Mouse (Mus musculus): ENCODE data around the gene Sppl2a.
"Not testable (repeated sequence)": the region's sequence is repeated elsewhere in the genome, so short reads cannot be mapped to it uniquely, and the experiment has no call there.

Sppl2a gene

DNA sequence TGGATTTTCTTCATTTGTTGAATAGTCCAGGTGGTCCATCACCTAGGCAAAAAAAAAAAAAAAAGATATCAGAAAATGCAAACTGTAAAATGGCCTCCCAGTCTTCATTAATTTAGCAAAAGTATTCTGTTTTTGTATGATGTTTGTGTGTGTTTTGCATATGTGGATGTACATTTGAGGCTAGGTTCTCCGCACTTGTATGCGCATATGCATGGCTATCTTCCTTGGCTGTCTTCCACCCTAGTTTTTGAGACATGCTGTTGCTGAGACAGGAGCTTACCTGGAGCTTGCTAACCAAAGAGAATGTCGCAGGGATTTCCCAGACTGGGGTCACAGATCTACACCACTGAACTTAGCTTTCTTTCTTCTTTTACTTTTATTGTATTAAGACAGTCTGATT, 38.8 kb downstream of the Sppl2a start:
- DNase-seq (ENCODE audit: low spot score): no peak

DNA sequence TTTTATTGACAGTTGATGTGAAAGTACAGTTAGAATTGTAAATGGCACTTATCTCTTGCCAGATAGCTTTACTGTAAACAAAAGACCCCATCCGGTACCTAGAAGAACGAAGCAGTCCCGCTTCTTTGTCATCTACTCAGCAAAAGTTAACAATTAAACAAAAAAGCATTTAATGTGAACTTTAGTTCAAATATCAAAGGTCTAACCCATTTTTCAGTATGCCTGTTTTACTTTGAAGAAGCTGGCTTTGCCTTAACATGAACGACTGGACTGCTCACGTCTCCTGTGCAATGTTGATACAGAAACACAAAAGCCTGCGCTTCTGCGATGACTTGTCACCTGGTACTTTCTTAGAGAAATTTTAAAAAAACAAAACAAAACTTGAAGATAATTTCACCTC, 40.7 kb downstream of the Sppl2a start:
- no peak for DNase-seq (ENCODE audit: low spot score)

DNA sequence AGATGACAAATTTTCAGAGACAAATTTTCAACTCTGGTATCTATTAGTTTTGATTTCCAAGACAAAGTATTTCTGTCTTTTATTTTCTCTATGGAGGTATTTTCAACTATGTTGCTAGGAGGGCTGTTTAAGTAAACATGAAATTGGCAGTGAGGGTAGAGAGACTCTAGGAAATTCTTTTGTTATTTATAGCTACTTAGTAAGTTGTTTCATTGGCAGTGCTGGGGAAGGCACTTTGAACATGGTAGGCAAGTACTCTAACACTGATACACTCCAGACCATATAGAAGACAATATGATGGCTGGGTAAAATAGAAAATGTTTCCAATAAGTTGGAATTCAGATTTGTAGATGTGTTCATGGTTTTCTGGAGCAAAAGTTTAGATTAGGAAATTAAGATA, 41.3 kb downstream of the Sppl2a start:
- no peak for DNase-seq (ENCODE audit: low spot score)

DNA sequence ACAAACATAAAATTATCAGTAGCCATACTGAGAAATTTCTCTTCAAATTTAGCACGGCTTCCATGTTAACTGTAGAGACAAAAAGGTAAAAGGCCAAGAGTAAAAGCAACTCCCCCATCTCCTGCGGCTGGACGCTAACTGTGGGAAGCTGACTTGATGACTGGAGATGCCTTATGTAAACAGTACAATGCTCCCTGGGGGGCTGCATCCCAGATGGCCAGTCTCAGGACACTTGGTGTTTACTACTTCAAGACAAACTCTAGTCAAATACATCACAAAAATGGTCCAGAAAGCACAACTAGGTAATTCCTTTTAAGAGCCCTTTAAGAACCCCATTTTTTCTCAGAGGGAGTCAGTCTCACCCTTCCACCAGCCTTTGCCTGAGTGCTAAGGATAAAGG, 45.9 kb downstream of the Sppl2a start:
- no peak for DNase-seq (ENCODE audit: low spot score)

DNA sequence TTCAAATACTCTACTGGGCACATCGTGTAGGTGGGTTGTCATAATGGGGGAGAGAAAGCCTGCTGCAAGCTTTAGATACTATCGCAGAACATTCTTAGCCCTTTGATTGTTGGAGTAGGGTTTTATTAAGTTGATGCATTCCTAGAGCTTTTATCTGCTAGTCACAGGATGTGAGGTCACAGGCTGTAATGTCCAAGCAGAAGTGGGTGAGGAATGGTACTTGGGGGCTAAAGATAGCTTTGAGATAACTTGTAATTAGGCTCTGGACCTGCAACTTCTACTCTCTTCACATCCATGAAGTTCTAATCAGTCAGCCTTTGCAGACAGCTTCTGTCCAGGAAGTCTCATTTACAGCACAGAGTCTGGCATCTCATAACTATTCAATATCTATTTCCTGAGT, 47.2 kb downstream of the Sppl2a start:
- no peak for DNase-seq (ENCODE audit: low spot score)

DNA sequence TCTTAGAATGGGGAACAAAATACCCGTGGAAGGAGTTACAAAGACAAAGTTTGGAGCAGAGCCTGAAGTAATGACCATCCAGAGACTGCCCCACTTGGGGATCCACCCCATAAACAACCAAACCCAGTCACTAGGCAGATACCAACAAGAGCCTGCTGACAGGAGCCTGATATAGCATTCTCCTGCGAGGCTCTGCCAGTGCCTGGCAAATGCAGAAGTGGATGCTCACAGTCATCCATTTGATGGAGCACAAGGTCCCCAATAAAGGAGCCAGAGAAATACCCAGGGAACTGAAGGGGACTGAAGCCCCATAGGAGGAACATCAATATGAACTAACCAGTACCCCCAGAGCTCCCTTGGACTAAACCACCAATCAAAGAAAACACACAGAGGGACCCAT, 50.3 kb downstream of the Sppl2a start:
- DNase-seq (ENCODE audit: low spot score): not testable (repeated sequence)

DNA sequence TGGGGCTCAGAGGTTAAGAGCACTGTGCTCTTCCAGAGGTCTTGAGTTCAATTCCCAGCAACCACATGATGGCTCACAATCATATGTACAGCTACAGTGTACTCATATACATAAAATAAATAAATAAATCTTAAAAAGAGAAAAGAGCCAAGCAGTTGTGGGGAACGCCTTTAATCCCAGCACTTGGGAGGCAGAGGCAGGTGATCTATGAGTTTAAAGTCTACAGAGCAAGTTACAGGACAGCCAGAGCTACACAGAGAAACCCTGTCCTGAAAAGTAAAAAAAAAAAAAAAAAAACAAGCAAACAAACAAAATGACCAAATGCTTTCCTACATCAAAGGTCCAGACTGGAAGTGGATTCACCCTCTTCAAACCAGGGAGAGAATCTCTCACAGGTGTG, 55.0 kb downstream of the Sppl2a start:
- no peak for DNase-seq (ENCODE audit: low spot score)

DNA sequence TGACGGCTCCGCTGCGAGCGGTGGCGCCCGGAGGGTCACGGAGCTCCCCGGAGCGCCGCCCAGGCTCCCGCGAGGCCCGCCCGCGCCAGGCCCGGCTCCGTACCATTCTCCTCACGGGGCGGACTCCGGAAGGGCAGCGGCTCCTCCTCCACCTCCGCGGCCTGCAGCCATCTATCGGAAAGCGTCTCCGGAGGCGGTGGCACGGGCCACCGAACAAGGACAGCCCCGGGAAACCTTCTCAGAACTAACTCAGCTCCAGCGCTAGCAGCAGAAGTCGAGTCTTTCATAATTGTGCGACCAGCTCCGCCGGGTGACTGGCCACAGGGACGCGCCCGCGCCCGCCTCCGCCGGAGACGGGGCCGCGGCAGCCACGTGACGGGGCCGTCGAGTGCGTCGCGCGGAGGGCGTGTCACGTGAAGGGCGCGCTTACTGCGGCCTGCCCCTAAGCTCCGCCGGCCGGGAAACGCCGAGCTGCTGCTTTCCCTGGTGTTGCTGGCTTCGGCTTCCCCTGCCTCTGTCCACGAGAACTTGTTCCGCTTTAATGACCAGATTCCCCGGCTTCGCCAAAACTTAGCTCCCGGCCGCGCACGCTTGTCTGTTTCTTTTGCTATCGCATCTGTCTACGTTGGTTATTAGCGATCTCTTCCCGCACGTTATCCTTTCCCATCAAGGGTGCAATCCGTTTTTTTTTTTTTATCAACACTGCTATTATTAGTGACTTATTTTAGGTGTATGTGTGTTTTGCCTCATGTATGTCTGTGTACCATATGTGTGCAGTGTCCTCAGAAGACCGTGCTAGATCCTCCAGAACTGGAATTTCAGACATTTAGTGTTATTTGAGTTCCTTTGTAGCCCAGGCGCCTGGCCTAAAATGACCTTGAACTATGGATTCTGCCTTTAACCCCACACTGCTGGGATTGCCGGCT, 56.9 kb downstream of the Sppl2a start, which contains the start of gene Trpm7:
Gene Trpm7, minus strand, starts transcription at position 360 of the 926 bp plus-strand sequence.
- peak; percentile 74 for DNase-seq (ENCODE audit: low spot score)

DNA sequence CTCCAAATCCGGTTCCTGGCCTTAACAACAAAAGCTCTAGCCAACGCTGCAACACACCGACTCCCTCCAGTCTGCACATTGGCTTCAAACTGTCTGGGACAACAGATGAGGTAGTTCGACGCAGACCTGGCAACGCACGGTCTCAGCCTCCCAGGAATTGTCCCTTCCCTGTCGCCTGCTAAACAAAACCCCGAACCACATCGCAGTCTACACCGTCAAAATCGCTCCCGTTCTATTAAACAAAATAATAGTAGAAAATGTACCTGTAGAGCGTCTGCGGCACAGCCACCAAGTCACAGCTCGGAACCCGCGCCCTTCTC, 57.6 kb downstream of the Sppl2a start:
- DNase-seq (ENCODE audit: low spot score): peak; percentile 13

DNA sequence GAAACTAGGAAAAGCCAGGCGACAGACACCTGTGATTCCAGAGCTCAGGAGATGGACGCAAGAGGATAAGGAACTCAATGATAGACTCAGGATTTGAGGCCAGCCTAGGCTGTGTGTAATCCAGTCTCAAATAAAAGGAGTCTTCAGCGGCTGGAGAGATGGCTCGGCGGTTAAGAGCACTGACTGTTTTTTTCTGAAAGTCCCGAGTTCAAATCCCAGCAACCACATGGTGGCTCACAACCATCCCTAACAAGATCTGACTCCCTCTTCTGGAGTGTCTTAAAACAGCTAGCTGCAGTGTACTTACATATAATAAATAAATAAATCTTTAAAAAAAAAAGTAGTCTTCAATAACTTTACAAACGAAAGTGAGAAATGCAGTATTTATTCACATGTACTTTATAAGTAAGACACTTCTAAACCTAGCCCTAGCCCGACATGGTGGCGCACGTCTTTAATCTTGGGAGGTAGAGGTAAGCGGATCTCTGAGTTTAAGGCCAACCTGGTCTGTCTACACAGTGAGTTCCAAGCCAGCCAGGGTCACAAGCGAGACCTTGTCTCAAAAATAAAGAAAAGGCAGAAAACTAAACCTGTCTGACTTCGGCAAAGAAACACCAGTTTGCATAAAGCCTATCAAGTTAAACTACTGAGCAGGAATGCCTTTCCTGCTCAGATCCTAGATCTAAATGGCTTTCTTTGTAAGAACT, 58.1 kb downstream of the Sppl2a start:
- DNase-seq (ENCODE audit: low spot score): no peak

DNA sequence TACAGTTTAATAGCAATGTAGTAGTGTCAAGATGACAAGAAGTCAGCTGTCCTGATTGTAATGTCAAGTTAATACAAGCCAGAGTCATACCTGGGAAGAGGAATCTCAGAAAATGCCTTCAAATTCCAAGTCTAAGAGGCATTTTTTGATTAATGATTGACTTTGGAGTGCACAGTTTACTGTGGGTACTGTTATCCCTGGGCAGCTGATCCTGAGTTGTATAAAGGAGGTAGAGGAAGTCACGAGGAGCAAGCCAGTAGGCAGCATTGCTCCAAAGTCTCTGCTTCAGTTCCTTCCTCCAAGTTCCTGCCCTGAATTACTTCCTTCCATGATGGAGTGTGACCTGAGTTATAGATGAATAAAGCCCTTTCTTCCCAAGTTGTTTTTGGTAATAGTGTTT, 66.7 kb downstream of the Sppl2a start:
- DNase-seq (ENCODE audit: low spot score): no peak

DNA sequence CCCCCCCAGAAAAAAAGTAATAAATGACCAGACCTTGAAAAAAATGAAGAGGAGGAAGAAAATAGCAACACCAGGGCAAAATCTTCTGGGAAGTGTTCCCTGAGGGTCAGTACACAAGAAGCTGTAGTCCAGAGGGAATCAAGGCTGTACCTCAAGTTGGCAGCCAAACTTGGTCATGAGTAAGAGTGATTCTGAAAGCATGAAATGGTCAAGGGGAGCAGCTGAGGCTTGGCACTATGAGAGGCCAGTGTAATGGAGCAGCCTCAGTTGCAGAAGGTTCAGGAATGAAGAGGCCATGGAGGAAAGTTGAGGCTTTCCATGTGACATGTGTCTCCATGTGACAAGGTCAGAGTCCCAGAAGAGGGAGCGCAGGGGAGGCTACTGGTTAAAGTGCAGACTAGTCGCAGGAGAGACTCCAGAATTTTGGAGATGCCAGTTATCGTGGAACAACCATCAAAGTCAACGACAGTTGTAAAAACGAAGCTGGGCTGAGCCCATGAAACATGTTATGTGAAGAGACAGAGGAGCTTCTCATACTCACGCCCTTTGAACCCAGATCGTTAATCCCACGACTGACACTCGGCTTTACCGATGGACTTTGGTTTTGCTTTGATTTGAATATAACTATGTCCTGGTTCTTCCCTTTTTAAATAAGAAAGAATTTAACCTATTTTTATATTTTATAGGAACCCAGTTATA, 67.4 kb downstream of the Sppl2a start:
- DNase-seq (ENCODE audit: low spot score): no peak

DNA sequence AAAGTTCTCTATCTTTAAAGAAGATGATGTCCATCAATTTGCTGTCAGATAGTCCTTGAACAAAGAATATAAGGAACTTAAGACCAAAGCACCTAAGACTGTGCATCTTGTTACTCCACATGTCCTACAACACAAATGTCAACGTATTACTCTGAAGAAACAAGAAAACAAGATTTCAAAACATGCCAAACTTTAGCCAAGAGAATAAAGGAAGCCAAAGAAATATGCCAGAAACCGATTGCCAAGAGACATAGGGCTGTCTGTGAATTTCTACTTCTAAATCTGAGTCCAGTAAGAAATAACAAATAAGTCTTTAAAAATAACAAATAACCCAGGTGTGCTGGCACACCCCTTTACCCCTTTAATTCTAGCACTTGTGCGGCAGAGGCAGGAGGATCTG, 68.0 kb downstream of the Sppl2a start:
- no peak for DNase-seq (ENCODE audit: low spot score)

DNA sequence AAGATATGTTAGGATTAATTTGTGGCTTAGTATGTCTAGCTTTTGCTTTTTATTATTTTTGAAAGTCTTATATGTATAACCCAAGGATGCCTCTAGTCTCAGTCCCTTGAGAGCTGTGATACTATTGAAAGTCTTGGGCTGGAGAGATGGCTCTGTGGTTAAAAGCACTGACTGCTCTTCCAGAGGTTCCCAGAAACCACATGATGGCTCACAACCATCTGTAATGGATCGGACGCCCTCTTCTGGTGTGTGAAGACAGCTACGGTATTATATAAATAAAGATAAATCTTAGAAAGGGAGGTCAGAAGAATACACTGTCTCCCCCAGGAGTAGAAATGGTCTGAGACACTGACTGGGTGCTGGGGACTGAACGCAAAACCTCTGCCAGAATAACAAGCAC, 88.3 kb downstream of the Sppl2a start:
- no peak for DNase-seq (ENCODE audit: low spot score)
